Mouse (Mus musculus): Measurements from ENCODE around the gene Tldc2. TPM values are rescaled to one million over a fixed set of nuclear protein-coding genes. Genes with fewer than 3 reads are reported as not detected.

Gene Tldc2
- total RNA-seq (2023): not detected

GRCm38 (mm10) chr2:157086796-157087195 is at the start of gene Tldc2:
Gene Tldc2 (plus strand): TSS chr2:157087055.

GRCm38 (mm10) chr2:157078793-157079700 is 7.8 kb upstream of the Tldc2 start, which contains the start of gene Soga1:
Gene Soga1 (minus strand): TSS chr2:157079254.

GRCm38 (mm10) chr2:157135014-157135413 is 48.2 kb downstream of the Tldc2 start, which contains the start of gene Samhd1:
Gene Samhd1 (minus strand): TSS chr2:157135265.

Other genes with a start within 250 kb of the Tldc2 start
- gene Tgif2, start 247.0 kb upstream of the Tldc2 start, total RNA-seq (2023): 39.1 TPM
- 3.6 TPM for gene 4930518I15Rik, start 229.1 kb upstream of the Tldc2 start, total RNA-seq (2023)
- 52.5 TPM for gene Rab5if, start 223.9 kb upstream of the Tldc2 start, total RNA-seq (2023)
- gene Sla2, start 199.9 kb upstream of the Tldc2 start, total RNA-seq (2023): 42.0 TPM
- gene Ndrg3, start 95.0 kb upstream of the Tldc2 start, total RNA-seq (2023): 56.6 TPM
- gene Dsn1, start 79.9 kb upstream of the Tldc2 start, total RNA-seq (2023): 18.1 TPM
- gene Soga1, start 7.8 kb upstream of the Tldc2 start, total RNA-seq (2023): 0.46 TPM
- 271 TPM for gene Samhd1, start 48.2 kb downstream of the Tldc2 start, total RNA-seq (2023)
- 31.5 TPM for gene Rbl1, start 117.5 kb downstream of the Tldc2 start, total RNA-seq (2023)
- gene Rpn2, start 192.0 kb downstream of the Tldc2 start, total RNA-seq (2023): 130 TPM
- 0.83 TPM for gene Mroh8, start 192.5 kb downstream of the Tldc2 start, total RNA-seq (2023)